Mouse (Mus musculus) T-cell, adult 2 months (primary cell): ENCODE data around the gene Sorbs2.

Source experiments
- DNase-seq: peaks from one replicate; pipeline ENCODE4 v3.0.0; 2022; ENCODE audit warnings: low spot score

Sorbs2 gene

DNA sequence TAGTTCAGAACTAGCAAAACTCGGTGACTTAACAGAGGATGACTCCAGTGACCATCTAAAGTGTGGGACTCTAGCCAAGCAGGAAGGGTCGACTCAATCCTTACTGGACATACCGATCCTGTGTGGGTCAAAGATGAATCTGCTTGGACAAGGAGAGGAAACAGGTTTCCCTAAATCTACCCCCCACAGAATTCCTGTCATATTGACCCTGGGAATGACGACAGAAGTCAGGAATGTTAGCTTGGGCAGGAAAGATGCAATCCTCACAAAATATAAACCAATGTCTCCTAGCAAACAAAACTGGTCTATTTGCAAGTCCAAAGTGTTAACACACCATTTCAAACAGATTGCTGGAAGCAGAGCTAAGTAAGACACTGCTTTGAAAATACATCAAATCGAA lies 118.8 kb downstream of the Sorbs2 start:
- no peak for DNase-seq

GRCm38 (mm10) chr8:45627246-45628241 lies 120.0 kb downstream of the Sorbs2 start:
- no peak for DNase-seq

DNA sequence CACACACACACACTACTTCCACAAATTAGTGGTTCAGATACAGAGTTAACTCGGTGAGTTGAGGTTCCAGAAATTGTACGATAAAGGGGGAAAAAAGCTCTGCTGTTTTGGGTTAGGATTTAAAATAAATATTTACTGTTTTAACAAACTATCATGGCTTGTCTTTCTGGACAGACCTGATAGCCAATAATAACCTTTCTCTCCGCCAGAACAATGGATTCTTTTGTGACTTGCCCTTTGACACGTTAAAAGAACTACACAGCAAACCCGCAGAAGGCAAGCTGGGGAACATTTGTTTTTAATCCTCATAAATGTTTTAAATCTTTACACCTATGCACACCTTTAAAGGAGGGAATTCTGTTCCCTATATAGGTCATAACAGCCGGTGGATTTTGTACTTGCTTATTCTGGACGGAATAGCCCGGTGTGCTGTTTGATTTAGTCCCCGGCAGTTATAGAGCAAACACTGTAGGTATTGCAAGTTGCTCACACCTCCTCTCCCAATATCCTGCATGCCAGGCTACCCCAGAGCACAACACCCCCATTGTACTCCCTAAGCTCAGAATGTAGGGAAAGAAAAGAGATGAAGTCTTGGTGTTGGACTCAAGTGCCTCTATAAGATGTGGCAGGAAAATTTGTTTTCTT lies 121.0 kb downstream of the Sorbs2 start:
- no peak for DNase-seq

- DNase-seq = no peak
Measured at GRCm38 (mm10) chr8:45629066-45629430, 121.5 kb downstream of the Sorbs2 start.

GRCm38 (mm10) chr8:45631023-45631422 lies 123.4 kb downstream of the Sorbs2 start:
- no peak for DNase-seq

- DNase-seq = no peak
Measured at GRCm38 (mm10) chr8:45635155-45635554, 127.6 kb downstream of the Sorbs2 start.

DNA sequence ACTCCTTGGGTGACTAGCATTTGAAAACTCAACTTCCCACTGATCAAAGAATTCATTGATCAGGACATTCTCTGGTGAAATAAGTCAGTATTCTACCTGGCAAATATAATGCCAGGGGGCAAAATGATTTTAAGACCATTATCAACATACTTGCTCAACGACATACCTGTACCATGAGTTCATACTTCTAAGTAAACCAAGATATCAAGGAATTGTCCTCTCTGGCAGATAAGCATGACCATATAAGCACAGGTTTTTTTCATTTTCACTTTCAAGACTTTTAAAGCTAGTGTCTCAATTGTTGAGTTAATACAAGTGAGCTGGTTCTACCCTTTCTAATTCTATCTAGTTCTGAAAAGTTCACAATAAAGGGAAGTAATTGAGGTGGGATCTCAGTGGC lies 130.2 kb downstream of the Sorbs2 start:
- DNase-seq = no peak

DNA sequence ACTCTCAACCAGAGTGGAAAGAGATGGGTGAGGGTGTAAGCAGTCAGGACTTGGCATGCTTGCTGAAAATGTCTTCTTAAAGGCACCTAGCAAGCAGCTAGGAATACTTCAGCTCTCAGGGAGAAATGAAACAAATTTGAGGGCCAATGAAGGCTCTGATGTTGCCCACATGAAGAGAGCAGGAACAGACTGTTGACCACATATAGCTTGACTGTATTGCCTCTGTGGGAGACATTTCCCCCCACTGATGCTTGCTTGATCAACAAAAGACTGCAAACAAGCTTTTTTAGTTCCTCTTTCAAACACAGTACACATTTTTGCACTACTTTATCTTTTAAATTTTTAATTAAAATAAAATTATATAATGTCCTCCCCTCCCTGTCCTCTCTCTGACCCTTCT lies 131.9 kb downstream of the Sorbs2 start:
- no peak for DNase-seq

- DNase-seq = no peak
Measured at GRCm38 (mm10) chr8:45644651-45645050, 137.1 kb downstream of the Sorbs2 start.

- DNase-seq = no peak
Measured at GRCm38 (mm10) chr8:45649063-45649462, 141.5 kb downstream of the Sorbs2 start.

DNA sequence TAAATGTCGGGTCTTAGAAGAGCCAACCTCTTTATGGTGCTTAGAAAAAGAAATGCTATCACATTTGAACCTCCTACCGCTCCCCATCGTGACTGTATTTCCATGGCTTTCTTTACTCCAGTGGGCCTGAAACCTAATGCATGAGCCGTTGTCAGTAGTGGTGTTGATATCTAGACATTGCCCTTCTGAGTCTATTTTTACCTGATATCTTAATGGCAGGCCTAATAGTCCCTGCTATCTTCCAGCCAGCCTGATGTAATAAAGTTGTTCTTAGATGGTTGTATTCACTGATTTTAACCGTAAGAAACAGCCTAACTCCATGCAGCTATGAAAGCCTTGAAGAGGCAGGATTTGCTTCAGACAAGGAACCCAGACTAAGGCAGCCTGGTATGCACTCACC lies 142.4 kb downstream of the Sorbs2 start:
- no peak for DNase-seq

DNA sequence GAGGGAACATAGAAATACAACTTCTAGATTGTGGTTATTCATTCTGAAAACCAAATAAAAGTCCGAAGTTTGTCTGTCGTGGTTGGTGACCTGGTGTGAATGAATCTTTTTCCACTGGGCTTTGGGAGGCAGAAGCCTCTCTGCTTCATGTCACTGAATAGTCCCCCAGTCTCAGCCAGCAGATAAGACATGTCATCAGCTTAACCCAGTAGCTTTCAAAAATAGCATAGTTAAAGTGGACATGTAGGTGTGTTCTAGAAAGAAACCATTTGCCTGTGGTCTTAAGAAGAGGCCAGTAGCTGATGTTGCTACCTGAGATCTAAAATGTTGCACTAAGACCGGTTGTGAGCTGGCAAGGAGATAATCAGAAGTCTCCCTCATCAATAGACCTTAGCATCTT lies 150.4 kb downstream of the Sorbs2 start:
- DNase-seq = no peak

DNA sequence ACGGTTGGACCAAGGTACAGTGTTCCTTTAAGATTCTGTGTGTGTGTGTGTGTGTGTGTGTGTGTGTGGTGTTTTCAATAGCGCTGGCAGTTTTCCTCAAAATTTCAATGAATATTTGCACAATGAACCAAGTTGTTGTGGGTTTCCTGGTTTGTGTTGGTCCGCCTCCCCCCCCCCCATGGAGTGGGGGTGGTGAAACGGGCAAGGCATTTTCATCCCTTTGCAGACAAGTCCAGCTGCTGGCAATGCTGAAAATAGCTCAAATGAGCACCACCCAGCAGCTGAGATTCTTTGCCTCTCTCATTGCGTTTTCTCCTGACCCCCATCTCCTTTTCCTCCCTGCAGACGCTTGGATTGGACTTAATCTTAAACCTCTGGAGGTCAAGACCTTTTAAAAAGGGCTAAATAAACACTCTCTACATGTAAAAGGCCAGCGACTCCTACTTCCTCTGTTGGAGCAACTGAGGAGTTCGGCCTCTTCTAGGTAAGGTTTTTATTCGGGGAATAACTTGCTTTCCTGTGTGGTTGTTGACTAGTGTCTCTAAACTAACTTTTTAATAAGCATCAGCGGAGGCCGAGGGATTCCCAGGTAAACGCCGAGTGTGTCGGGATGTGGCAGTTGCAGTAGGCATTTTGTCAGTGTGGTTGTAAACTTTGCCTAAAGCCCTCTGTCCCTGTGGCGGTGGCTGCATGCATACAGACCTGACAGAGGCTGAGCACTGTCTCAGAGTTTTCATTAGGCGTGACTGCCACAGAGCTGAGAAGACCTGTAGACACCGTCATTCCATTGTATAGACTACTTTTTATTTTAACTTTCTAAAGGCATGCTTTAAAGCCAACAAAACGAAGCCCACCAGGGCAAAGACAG lies 151.1 kb downstream of the Sorbs2 start:
- no peak for DNase-seq

- no peak for DNase-seq
Measured at GRCm38 (mm10) chr8:45659473-45659872, 151.9 kb downstream of the Sorbs2 start.

DNA sequence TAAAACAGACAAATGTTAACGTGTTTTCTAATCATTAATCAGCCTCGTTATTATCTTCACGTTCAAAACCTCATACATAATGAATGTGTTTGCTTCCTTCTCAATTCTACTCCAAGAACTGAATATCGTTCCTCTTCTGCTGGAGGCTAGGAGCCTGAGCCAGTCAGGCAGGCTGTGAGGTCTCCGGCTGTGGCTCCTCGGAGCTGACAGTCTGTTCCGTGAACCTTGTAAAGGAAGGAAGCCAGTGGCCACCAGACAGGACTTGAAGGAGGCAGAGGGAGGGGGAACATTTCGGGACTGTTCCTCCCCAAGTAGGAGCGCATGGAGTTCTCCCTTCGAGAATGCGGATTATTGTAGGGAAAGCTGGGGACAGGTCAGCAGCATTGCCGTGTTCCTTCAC lies 153.0 kb downstream of the Sorbs2 start:
- DNase-seq = no peak

DNA sequence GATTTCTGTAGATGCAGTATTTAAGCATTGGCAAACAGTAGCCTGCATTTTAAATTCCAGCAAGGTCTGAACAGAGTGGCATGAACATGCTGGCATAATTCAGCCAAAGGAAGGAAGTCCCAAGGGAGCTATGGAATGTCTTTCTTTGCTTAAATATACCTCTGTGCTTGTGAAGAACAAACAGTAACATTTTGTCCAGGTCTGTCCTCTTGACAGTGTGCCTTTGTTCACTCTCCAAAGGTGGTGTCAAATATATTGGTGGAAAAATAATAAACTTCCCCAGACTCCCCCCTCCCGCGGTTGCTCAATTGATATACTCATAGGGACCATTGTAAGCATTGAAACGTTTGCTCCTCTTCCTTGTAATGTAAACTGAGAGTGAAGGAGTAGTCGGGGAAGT lies 154.0 kb downstream of the Sorbs2 start:
- DNase-seq = no peak

DNA sequence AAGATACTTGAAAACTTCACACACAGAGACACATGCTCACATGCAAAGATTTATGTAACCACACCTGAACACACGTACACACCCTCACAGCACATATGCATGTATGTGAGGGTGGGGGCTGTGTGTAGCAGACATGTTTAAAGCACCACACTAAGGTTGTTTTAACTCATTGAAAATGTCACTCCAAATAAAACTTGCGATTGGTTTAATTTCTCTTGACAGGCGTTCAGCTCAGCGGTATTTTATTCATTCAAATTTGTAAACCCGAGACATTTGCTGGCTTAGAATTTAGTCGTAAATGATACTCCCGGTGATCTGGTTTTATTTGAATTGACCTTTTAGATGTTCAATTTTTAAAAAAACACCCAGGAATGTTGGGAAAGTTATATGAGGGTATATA lies 158.6 kb downstream of the Sorbs2 start:
- DNase-seq = no peak

GRCm38 (mm10) chr8:45673149-45673548 lies 165.6 kb downstream of the Sorbs2 start:
- DNase-seq = no peak

DNA sequence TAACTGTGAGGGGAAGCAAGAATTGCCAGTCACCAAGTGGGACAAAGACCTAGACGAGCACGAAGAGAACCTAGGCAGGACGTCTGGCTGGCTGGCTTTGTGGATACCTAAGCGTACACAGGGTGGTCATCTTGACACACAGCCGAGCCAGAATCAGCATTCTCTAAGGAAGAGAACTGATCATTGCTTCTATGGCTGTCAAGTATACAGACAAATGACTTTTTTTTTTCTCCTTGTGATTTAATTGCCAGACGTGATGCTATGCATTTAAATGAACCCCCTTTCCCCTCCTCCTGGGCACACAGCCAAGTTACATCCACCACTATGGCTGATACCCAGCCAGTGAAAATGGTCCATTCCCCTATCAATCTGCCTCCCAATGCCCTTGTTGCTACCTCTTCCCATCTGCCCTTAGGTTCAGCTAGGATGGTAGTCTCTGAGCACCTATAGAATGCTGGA lies 168.3 kb downstream of the Sorbs2 start:
- DNase-seq = no peak

DNA sequence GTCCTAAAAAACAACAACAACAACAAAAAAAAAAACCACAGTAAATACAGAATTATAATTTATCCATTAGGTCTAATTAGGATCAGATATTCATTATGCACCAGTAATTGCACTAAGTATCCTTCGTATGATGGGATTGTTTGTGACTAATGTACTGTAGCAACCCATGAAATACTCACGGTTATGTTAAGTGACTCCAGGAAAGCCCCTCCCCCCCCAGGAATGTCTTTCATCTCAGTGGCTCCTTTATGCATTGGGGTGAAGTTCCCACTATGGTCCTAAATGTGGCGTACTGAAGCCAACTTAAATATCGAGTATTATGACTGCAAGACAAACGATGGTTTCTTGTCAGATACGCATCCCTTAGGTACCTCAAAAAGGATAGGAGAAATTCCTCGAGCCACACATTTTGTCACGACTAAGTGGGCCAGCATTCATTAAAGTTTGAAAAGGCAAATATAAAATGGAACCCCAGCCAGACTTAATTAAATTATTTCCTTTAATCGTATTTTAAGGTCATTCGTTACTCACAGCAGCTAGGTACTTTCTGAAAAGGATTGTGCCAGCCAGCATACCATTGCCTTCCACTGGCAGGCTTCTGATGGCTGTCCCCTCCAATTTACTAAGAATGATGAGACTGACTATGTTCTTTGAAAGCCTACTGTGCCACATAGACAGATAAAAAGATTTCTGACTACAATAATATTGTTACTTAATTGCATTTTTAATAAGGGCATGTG lies 169.7 kb downstream of the Sorbs2 start:
- no peak for DNase-seq

GRCm38 (mm10) chr8:45677854-45678241 lies 170.3 kb downstream of the Sorbs2 start:
- DNase-seq = no peak

DNA sequence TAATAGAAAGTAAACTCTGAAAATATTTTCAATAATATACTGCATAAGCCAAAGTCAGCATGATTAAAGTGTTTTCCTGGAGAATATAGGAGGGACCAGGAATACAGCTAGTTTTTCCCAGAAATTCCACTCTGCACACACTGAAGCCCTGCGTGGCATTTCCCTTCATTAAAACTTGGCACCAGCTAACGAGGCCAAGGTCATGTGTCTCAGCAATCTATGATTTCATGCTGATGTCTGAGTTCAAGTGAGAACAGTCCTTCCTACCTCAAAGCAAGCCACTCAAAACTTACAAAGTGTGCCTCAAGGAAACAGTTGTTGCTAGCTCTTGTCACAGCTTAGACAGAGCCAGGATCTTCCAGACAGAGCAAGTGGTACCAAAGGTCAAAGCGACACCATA lies 173.6 kb downstream of the Sorbs2 start:
- DNase-seq = no peak
